Mouse (Mus musculus) hindbrain, embryonic 11.5 days (tissue): ENCODE measurements around the gene Gm10959. TPM values are rescaled to one million over a fixed set of nuclear protein-coding genes. Genes with fewer than 3 reads are reported as not detected.
A peak's percentile ranks its signal among the peaks of the same experiment; 100 is the strongest.

ENCODE experiments used
- ATAC-seq: fragments of 200-750 bp; cut with Nextera tagmentation; 2 replicates; pipeline ENCODE4 v1.8.0; 2017; ENCODE audit warnings: mild to moderate bottlenecking, moderate TSS enrichment, moderate library complexity; ENCODE audit not compliant: low FRiP score
- DNase-seq: peaks from one replicate; pipeline ENCODE4 v3.0.0-alpha.2; 2015; ENCODE audit warnings: low spot score
- H3K27ac ChIP-seq: fragments of 300-500 bp; sonication (generic); 2 replicates; pipeline ENCODE4 v1.5.1; 2014; ENCODE audit warnings: mild to moderate bottlenecking, low read depth, low read length
- H3K27me3 ChIP-seq: fragments of 300-500 bp; sonication (generic); 2 replicates; pipeline ENCODE4 v1.6.1; 2014; ENCODE audit warnings: mild to moderate bottlenecking, low read length, moderate library complexity, mixed read lengths; ENCODE audit not compliant: control insufficient read depth, insufficient read depth
- H3K36me3 ChIP-seq: fragments of 300-500 bp; sonication (generic); 2 replicates; pipeline ENCODE4 v1.6.1; 2014; ENCODE audit warnings: mild to moderate bottlenecking, low read length, moderate library complexity, mixed read lengths; ENCODE audit not compliant: control insufficient read depth, insufficient read depth
- H3K4me1 ChIP-seq: fragments of 300-500 bp; sonication (generic); replicated peaks from 2 replicates; pipeline ENCODE4 v1.6.1; 2014; ENCODE audit warnings: low read length, mixed read lengths; ENCODE audit not compliant: control insufficient read depth, insufficient read depth
- H3K4me2 ChIP-seq: fragments of 300-500 bp; sonication (generic); replicated peaks from 2 replicates; pipeline ENCODE4 v1.6.1; 2014; ENCODE audit warnings: mild to moderate bottlenecking, low read depth, low read length
- H3K4me3 ChIP-seq: fragments of 300-500 bp; sonication (generic); 2 replicates; pipeline ENCODE4 v1.5.1; 2014; ENCODE audit warnings: low read depth, low read length
- H3K9ac ChIP-seq: fragments of 300-500 bp; sonication (generic); 2 replicates; pipeline ENCODE4 v1.6.1; 2014; ENCODE audit warnings: low read depth, low read length
- H3K9me3 ChIP-seq: fragments of 300-500 bp; sonication (generic); 2 replicates; pipeline ENCODE4 v1.6.1; 2016; ENCODE audit warnings: low read length; ENCODE audit not compliant: control insufficient read depth
- WGBS: fragments of 180-500 bp; shearing (Covaris S2); extraction: QIAGEN DNeasy Blood & Tissue Kit; methylation state at CpG from one replicate; pipeline ENCODE4 v1.1.7; 2014; 5-methylcytosine and 5-hydroxymethylcytosine counted together
- polyA plus RNA-seq: library from polyadenylated mRNA; unstranded; fragments of >200 nt; fragmentation: Nextera tagmentation; extraction: Ambion mirVana; gene quantifications from 2 replicates; pipeline ENCODE4 v1.2.1, GENCODE M21; 2014

Gm10959 gene
- polyA plus RNA-seq, 1 experiment from 2014 or later = not detected

- DNase-seq (peak; percentile 96), ATAC-seq (peak; percentile 99)
- H3K9me3 ChIP-seq = no peaks in the 10 kb centered on the region
- H3K27me3 ChIP-seq = no peaks in the 10 kb centered on the region
- peak within 1 kb of the TSS; percentile 55 for H3K4me3 ChIP-seq
- under 1% methylated on average over 59 of the region's 68 CpGs for WGBS
- peak within 1 kb of the TSS; percentile 53 for H3K4me2 ChIP-seq
- H3K27ac ChIP-seq = 0 out of 2 replicates have a peak within 1 kb of the TSS, but pooled peaks have one; percentile 51
- H3K36me3 ChIP-seq = no peaks in the 10 kb centered on the region
- H3K9ac ChIP-seq = peak within 1 kb of the TSS; percentile 66
- no peaks in the 10 kb centered on the region for H3K4me1 ChIP-seq
Observed at GRCm38 (mm10) chr3:122924009-122924914, 5.1 kb upstream of the Gm10959 start, which contains the start of gene 1810037I17Rik. Gene 1810037I17Rik, plus strand, starts transcription at chr3:122924203.

DNA sequence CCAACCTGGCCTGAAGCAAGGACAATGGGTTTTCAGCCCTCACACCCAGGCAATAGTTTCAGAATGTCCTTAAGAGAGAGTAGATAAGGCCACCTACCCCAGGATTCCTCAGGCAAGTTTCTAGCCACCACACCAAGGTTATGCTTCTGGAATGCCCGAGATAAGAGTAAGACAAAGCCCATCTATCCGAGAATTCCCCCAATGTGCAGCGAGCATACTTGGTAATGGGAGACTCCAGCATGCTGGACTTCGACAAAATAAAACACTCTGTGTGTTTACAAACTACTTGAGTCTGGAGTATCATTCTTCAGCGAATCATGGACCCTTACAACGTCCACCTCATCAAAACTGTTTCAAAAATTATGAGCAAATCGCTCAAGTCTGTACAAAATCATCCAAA, 4.0 kb upstream of the Gm10959 start:
- 75% methylated on average over 7 of the region's 7 CpGs for WGBS
- no peak overlapping the region for H3K9ac ChIP-seq
- no peak for ATAC-seq

GRCm38 (mm10) chr3:122921676-122922527, 2.7 kb upstream of the Gm10959 start:
- Histone ChIP-seq H3K9me3 (no peaks in the 10 kb centered on the region), H3K27me3 (no peaks in the 10 kb centered on the region), H3K4me3 (no peak overlapping the region), H3K36me3 (no peaks in the 10 kb centered on the region), H3K27ac (no peak overlapping the region), H3K9ac (no peak overlapping the region), H3K4me2 (no peak overlapping the region), H3K4me1 (no peaks in the 10 kb centered on the region)
- WGBS = 87% methylated on average over 8 of the region's 8 CpGs
- no peak for ATAC-seq
- no peak for DNase-seq

More for the DNA sequence above, 4.0 kb upstream of the Gm10959 start:
- Histone ChIP-seq H3K27ac (no peak overlapping the region), H3K4me2 (no peak overlapping the region), H3K27me3 (no peaks in the 10 kb centered on the region), H3K9me3 (no peaks in the 10 kb centered on the region), H3K36me3 (no peaks in the 10 kb centered on the region), H3K4me1 (no peaks in the 10 kb centered on the region), H3K4me3 (no peak overlapping the region)
- no peak for DNase-seq

GRCm38 (mm10) chr3:122920572-122921435, 1.6 kb upstream of the Gm10959 start:
- WGBS = 64% methylated on average over 8 of the region's 8 CpGs
- DNase-seq (no peak), ATAC-seq (no peak)
- Histone ChIP-seq H3K9ac (no peak overlapping the region), H3K36me3 (no peaks in the 10 kb centered on the region), H3K4me3 (no peak overlapping the region), H3K4me2 (no peak overlapping the region), H3K27ac (no peak overlapping the region), H3K4me1 (no peaks in the 10 kb centered on the region), H3K9me3 (no peaks in the 10 kb centered on the region), H3K27me3 (no peaks in the 10 kb centered on the region)

GRCm38 (mm10) chr3:122918672-122919071, 488 bp downstream of the Gm10959 start:
- Histone ChIP-seq H3K27me3 (no peaks in the 10 kb centered on the region), H3K36me3 (no peaks in the 10 kb centered on the region), H3K9me3 (no peaks in the 10 kb centered on the region), H3K4me2 (no peak overlapping the region), H3K4me1 (no peaks in the 10 kb centered on the region), H3K9ac (no peak overlapping the region), H3K27ac (no peak overlapping the region), H3K4me3 (no peak overlapping the region)
- DNase-seq (no peak), ATAC-seq (no peak)
- 77% methylated on average over 2 of the region's 2 CpGs for WGBS

GRCm38 (mm10) chr3:122916191-122916680, 2.9 kb downstream of the Gm10959 start:
- Histone ChIP-seq H3K27me3 (no peaks in the 10 kb centered on the region), H3K9ac (no peak overlapping the region), H3K9me3 (no peaks in the 10 kb centered on the region), H3K27ac (no peak overlapping the region), H3K4me2 (no peak overlapping the region), H3K36me3 (no peaks in the 10 kb centered on the region), H3K4me1 (no peaks in the 10 kb centered on the region), H3K4me3 (no peak overlapping the region)
- DNase-seq (no peak), ATAC-seq (no peak)
- 89% methylated on average over 6 of the region's 6 CpGs for WGBS

GRCm38 (mm10) chr3:122915493-122915892, 3.7 kb downstream of the Gm10959 start:
- no peak overlapping the region for H3K27ac ChIP-seq
- no peak for ATAC-seq
- WGBS = 80% methylated on average over 5 of the region's 5 CpGs
- no peak overlapping the region for H3K9ac ChIP-seq
- no peak for DNase-seq
- no peaks in the 10 kb centered on the region for H3K36me3 ChIP-seq
- no peaks in the 10 kb centered on the region for H3K27me3 ChIP-seq
- no peak overlapping the region for H3K4me2 ChIP-seq
- no peaks in the 10 kb centered on the region for H3K4me1 ChIP-seq
- no peaks in the 10 kb centered on the region for H3K9me3 ChIP-seq
- H3K4me3 ChIP-seq = no peak overlapping the region

- Histone ChIP-seq H3K4me1 (no peaks in the 10 kb centered on the region), H3K9me3 (no peaks in the 10 kb centered on the region), H3K27me3 (no peaks in the 10 kb centered on the region), H3K9ac (no peak overlapping the region), H3K36me3 (no peaks in the 10 kb centered on the region), H3K4me2 (no peak overlapping the region), H3K27ac (no peak overlapping the region), H3K4me3 (no peak overlapping the region)
- no peak for ATAC-seq
- no peak for DNase-seq
- WGBS = 85% methylated on average over 2 of the region's 2 CpGs
Observed at GRCm38 (mm10) chr3:122907841-122908240, 11.3 kb downstream of the Gm10959 start.
